Mouse (Mus musculus) megakaryocyte, embryonic 14.5 days (primary cell): ENCODE results near the gene Plxdc1. TPM values are rescaled to one million over a fixed set of nuclear protein-coding genes. Genes with fewer than 3 reads are reported as not detected.
A peak's percentile ranks its signal among the peaks of the same experiment; 100 is the strongest.

Experiments used
- H3K27me3 ChIP-seq: replicated peaks from 2 replicates; pipeline ENCODE3; 2012; ENCODE audit warnings: inconsistent platforms
- H3K36me3 ChIP-seq: replicated peaks from 2 replicates; pipeline ENCODE3; 2012; ENCODE audit warnings: low read length, inconsistent platforms, mixed read lengths
- H3K4me1 ChIP-seq: 2 replicates; pipeline ENCODE4 v1.6.1; 2012; ENCODE audit warnings: inconsistent platforms
- H3K4me3 ChIP-seq: replicated peaks from 2 replicates; pipeline ENCODE3; 2012; ENCODE audit warnings: moderate library complexity, mild to moderate bottlenecking, inconsistent platforms
- H3K9me3 ChIP-seq: 2 replicates; pipeline ENCODE4 v1.6.1; 2012; ENCODE audit warnings: inconsistent platforms
- FLI1 ChIP-seq: IDR thresholded peaks from 2 replicates; pipeline ENCODE4 v1.6.1; 2012; ENCODE audit warnings: low read length, inconsistent platforms, mixed read lengths
- GATA1 ChIP-seq: IDR thresholded peaks from 3 replicates; pipeline ENCODE4 v1.6.1; 2012; ENCODE audit warnings: mixed read lengths, low read length, inconsistent platforms, borderline replicate concordance
- polyA plus RNA-seq: library from polyadenylated mRNA; stranded (reverse); fragments of >175 nt; gene quantifications from 2 replicates; pipeline ENCODE4 v1.2.3, GENCODE M21; 2012; ENCODE audit warnings: low replicate concordance; ENCODE audit not compliant: insufficient read depth

The Plxdc1 gene
- polyA plus RNA-seq, 1 experiment = 1.6 TPM

GRCm38 (mm10) chr11:97958641-97959299 lies 27.5 kb downstream of the Plxdc1 start:
- Histone ChIP-seq H3K9me3 (no peaks in the 10 kb centered on the region), H3K27me3 (peaks cover 37% of the 10 kb centered on the region)

GRCm38 (mm10) chr11:97956905-97957560 lies 29.2 kb downstream of the Plxdc1 start:
- H3K9me3 ChIP-seq = no peaks in the 10 kb centered on the region
- no peaks in the 10 kb centered on the region for H3K36me3 ChIP-seq
- no peak overlapping the region for H3K4me3 ChIP-seq
- peaks cover 58% of the 10 kb centered on the region for H3K4me1 ChIP-seq
- no peak for TF ChIP-seq FLI1
- no peak for TF ChIP-seq GATA1
- peaks cover 28% of the 10 kb centered on the region for H3K27me3 ChIP-seq

More at GRCm38 (mm10) chr11:97958641-97959299, 27.5 kb downstream of the Plxdc1 start:
- H3K36me3 ChIP-seq = no peaks in the 10 kb centered on the region
- H3K4me3 ChIP-seq = peak overlapping the region; percentile 11
- no peak for TF ChIP-seq FLI1
- no peak for TF ChIP-seq GATA1
- H3K4me1 ChIP-seq = peaks cover 57% of the 10 kb centered on the region

DNA sequence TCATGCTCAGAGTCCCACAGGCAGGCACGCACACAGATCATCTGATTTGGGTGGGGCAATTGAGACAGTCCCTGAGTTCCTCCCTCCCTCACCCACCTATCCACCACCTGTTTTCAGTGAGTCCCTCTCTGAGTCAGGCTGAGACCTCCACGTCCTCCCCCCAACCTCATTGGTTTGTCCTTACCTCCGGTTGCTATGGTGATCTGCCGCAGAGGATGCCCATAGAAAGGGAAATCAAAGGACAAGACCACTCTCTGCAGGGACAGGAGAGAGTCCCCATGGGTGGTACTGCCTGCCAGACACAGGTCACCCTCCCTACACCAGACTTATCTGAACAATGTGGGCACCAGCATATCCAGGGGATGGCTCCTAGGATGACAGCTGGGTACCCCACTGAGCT lies 30.3 kb downstream of the Plxdc1 start:
- H3K27me3 ChIP-seq = peaks cover 28% of the 10 kb centered on the region
- H3K9me3 ChIP-seq = peaks cover 5% of the 10 kb centered on the region
- H3K36me3 ChIP-seq = no peaks in the 10 kb centered on the region
- peaks cover 63% of the 10 kb centered on the region for H3K4me1 ChIP-seq
- TF ChIP-seq FLI1 = no peak
- no peak for TF ChIP-seq GATA1
- H3K4me3 ChIP-seq = no peak overlapping the region

- H3K4me1 ChIP-seq = peaks cover 66% of the 10 kb centered on the region
- H3K27me3 ChIP-seq = peaks cover 28% of the 10 kb centered on the region
- H3K36me3 ChIP-seq = no peaks in the 10 kb centered on the region
- peaks cover 8% of the 10 kb centered on the region for H3K9me3 ChIP-seq
- TF ChIP-seq GATA1 (no peak), FLI1 (no peak)
- H3K4me3 ChIP-seq = no peak overlapping the region
Measured at GRCm38 (mm10) chr11:97955146-97955902, 30.9 kb downstream of the Plxdc1 start.

- TF ChIP-seq FLI1 = no peak
- no peak for TF ChIP-seq GATA1
- H3K4me3 ChIP-seq = no peak overlapping the region
- H3K36me3 ChIP-seq = no peaks in the 10 kb centered on the region
- H3K4me1 ChIP-seq = peaks cover 62% of the 10 kb centered on the region
- H3K9me3 ChIP-seq = peaks cover 8% of the 10 kb centered on the region
- H3K27me3 ChIP-seq = peaks cover 28% of the 10 kb centered on the region
Measured at GRCm38 (mm10) chr11:97954469-97955141, 31.6 kb downstream of the Plxdc1 start.

DNA sequence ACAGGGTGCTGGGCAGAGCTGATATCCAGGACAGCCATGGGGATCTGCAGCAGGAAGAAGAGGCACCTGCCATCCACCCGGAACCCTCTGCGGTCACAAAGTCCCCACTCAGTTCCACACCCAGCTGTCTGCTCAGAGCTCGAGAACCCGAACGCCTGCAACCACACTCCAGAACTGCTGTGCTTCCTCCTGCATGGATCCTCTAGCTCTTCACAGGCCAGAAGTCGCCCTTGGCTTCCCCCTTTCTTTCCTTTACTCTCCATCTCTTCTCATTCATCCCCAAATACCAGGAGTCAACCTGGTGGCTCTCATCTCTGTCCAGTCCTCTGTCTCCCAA lies 32.3 kb downstream of the Plxdc1 start:
- Histone ChIP-seq H3K36me3 (no peaks in the 10 kb centered on the region), H3K9me3 (peaks cover 8% of the 10 kb centered on the region), H3K4me3 (no peak overlapping the region), H3K27me3 (peaks cover 31% of the 10 kb centered on the region), H3K4me1 (peaks cover 55% of the 10 kb centered on the region)
- no peak for TF ChIP-seq GATA1
- no peak for TF ChIP-seq FLI1

DNA sequence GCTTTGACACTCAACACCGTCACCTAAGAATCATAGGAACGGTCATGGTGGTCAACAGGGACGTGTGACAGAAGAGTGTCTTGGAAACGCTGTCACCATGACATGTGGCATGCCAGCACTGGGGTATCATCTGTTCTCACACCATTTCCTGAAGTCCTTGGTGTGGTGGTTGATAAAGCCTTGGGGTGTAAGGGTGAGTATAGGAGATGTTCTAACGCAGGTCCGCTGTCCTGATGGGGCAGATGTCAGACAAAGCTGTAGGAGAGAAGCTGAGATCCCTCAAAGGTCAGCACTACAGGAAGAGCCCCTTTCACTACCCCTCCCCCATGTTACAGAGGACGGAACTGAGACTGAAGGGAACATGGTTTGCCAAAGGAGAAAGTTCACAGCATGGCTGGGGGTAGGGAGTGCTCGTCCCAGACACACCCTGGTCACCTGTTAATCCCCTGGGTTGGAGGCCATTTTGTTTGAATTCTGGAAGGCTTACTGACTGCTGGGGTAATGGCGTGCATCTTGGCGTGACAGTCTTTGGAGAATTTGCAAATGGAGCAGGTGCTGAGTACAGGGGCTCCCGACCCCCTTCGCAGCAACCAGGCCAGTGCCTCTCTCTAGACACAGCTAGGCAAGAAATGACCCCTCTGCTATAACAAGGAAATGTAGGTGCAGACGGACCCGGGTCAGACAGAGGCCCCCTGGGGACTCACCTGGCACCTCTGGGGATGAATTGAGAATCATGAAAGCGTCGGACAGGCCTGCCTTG lies 32.9 kb downstream of the Plxdc1 start:
- Histone ChIP-seq H3K4me3 (no peak overlapping the region), H3K4me1 (peaks cover 50% of the 10 kb centered on the region), H3K27me3 (peaks cover 35% of the 10 kb centered on the region), H3K36me3 (no peaks in the 10 kb centered on the region), H3K9me3 (peaks cover 8% of the 10 kb centered on the region)
- TF ChIP-seq GATA1 = no peak
- TF ChIP-seq FLI1 = no peak

GRCm38 (mm10) chr11:97952367-97953006 lies 33.8 kb downstream of the Plxdc1 start:
- Histone ChIP-seq H3K9me3 (peaks cover 8% of the 10 kb centered on the region), H3K4me1 (peaks cover 46% of the 10 kb centered on the region), H3K4me3 (no peak overlapping the region)

More at GRCm38 (mm10) chr11:97952367-97953006, 33.8 kb downstream of the Plxdc1 start:
- no peak for TF ChIP-seq FLI1
- TF ChIP-seq GATA1 = no peak
- peaks cover 35% of the 10 kb centered on the region for H3K27me3 ChIP-seq
- H3K36me3 ChIP-seq = no peaks in the 10 kb centered on the region
